Mouse (Mus musculus) embryonic facial prominence, embryonic 12.5 days (tissue): ENCODE data around the gene Opa3. TPM values are rescaled to one million over a fixed set of nuclear protein-coding genes. Genes with fewer than 3 reads are reported as not detected.
A peak's percentile ranks its signal among the peaks of the same experiment; 100 is the strongest.

Experiments
- ATAC-seq: fragments of 200-750 bp; cut with Nextera tagmentation; 2 replicates; pipeline ENCODE4 v1.8.0; 2017; ENCODE audit not compliant: insufficient number of reproducible peaks, insufficient read depth, low FRiP score, low TSS enrichment
- H3K27ac ChIP-seq: fragments of 300-500 bp; sonication (generic); 2 replicates; pipeline ENCODE4 v1.5.1; 2016; ENCODE audit warnings: mild to moderate bottlenecking
- H3K27me3 ChIP-seq: fragments of 300-500 bp; sonication (generic); 2 replicates; pipeline ENCODE4 v1.6.1; 2016; ENCODE audit warnings: mild to moderate bottlenecking, moderate library complexity
- H3K36me3 ChIP-seq: fragments of 300-500 bp; sonication (generic); 2 replicates; pipeline ENCODE4 v1.6.1; 2016; ENCODE audit warnings: mild to moderate bottlenecking
- H3K4me1 ChIP-seq: fragments of 300-500 bp; sonication (generic); 2 replicates; pipeline ENCODE4 v1.6.1; 2016
- H3K4me2 ChIP-seq: fragments of 300-500 bp; sonication (generic); replicated peaks from 2 replicates; pipeline ENCODE4 v1.6.1; 2016; ENCODE audit warnings: mild to moderate bottlenecking, moderate library complexity
- H3K4me3 ChIP-seq: fragments of 300-500 bp; sonication (generic); 2 replicates; pipeline ENCODE4 v1.5.1; 2016; ENCODE audit warnings: mild to moderate bottlenecking
- H3K9ac ChIP-seq: fragments of 300-500 bp; sonication (generic); 2 replicates; pipeline ENCODE4 v1.6.1; 2016; ENCODE audit warnings: mild to moderate bottlenecking, moderate library complexity
- H3K9me3 ChIP-seq: fragments of 300-500 bp; sonication (generic); 2 replicates; pipeline ENCODE4 v1.6.1; 2016; ENCODE audit warnings: mild to moderate bottlenecking, moderate library complexity
- WGBS: fragments of 180-500 bp; shearing (Covaris S2); methylation state at CpG from one replicate; pipeline ENCODE4 v1.1.7; 2016; 5-methylcytosine and 5-hydroxymethylcytosine counted together
- polyA plus RNA-seq: library from polyadenylated mRNA; unstranded; fragments of >200 nt; fragmentation: Nextera tagmentation; extraction: Ambion mirVana; gene quantifications from 2 replicates; pipeline ENCODE4 v1.2.1, GENCODE M21; 2016

The Opa3 gene
- polyA plus RNA-seq, 1 experiment from 2014 or later, result 40.1 TPM

DNA sequence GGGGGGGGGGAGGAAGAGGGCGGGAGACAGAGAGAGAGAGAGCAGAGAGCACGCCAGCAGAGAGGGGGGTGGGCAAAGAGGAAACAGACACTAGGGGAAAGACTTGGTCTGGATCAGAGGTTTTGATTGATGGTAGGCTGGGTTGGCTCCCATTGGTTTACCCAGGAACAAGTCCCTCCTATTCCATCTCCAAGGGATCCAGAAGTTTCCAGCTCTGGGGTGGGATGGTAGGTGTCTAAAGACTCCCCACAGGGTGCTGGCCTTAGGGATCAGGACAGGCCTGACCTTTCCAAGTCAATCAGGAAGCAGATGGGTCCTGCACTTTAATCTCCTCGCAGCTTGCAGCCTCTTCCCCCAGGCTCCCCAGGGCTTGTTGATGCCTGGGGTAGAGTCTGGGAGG, 10.2 kb upstream of the Opa3 start:
- Histone ChIP-seq H3K27me3 (peaks cover 14% of the 10 kb centered on the region), H3K4me2 (no peak overlapping the region), H3K9me3 (no peaks in the 10 kb centered on the region), H3K9ac (no peak overlapping the region), H3K27ac (no peak overlapping the region), H3K4me1 (peaks cover 12% of the 10 kb centered on the region), H3K4me3 (no peak overlapping the region), H3K36me3 (0 out of 2 replicates have a peak, but pooled peaks cover 6% of the 10 kb centered on the region)
- no peak for ATAC-seq
- WGBS, result 15% methylated on average over 2 of the region's 3 CpGs

DNA sequence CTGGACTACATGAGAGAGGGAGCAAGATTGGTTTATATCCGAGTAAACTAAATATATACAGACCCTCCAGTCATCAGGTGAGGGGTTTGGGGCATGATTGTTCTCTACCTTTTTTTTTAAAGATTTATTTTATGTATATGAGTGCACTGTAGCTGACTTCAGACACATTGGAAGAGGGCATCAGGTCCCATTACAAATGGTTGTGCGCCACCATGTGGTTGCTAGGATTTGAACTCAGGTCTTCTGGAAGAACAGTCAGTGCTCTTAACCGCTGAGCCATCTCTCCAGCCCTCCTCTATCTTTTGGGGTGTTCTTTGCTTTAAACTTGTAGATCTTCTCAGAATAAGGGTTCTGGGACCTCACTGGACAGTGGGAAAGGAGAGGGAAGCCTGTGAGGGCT, 8.1 kb upstream of the Opa3 start:
- WGBS, result 72% methylated on average over 3 of the region's 3 CpGs
- Histone ChIP-seq H3K27me3 (no peaks in the 10 kb centered on the region), H3K4me3 (no peak overlapping the region), H3K9ac (no peak overlapping the region), H3K36me3 (0 out of 2 replicates have a peak, but pooled peaks cover 6% of the 10 kb centered on the region), H3K4me1 (peaks cover 5% of the 10 kb centered on the region), H3K9me3 (no peaks in the 10 kb centered on the region), H3K4me2 (no peak overlapping the region), H3K27ac (no peak overlapping the region)
- ATAC-seq, result no peak

GRCm38 (mm10) chr7:19222189-19222588, 5.9 kb upstream of the Opa3 start:
- H3K4me2 ChIP-seq, result no peak overlapping the region
- ATAC-seq, result no peak
- H3K36me3 ChIP-seq, result peaks cover 11% of the 10 kb centered on the region; the same call in 1 of the 2 replicates
- no peaks in the 10 kb centered on the region for H3K9me3 ChIP-seq
- H3K9ac ChIP-seq, result no peak overlapping the region
- no peak overlapping the region for H3K27ac ChIP-seq
- no peaks in the 10 kb centered on the region for H3K27me3 ChIP-seq
- peaks cover 5% of the 10 kb centered on the region; the same call in 1 of the 2 replicates for H3K4me1 ChIP-seq
- WGBS, result 93% methylated on average over 16 of the region's 16 CpGs
- H3K4me3 ChIP-seq, result no peak overlapping the region

DNA sequence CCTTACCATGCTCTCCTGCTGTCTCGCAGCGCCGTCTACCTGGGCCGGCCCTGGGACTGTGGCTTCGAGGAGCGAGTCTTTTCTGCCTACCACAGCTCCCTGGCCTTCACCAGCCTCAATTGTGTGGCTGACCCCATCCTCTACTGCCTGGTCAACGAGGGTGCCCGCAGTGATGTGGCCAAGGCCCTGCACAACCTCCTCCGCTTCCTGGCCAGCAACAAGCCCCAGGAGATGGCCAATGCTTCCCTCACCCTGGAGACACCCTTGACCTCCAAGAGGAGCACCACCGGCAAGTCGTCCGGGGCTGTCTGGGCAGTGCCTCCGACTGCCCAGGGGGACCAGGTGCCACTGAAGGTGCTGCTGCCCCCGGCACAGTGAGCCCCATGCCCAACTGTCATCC, 5.3 kb upstream of the Opa3 start:
- WGBS, result 91% methylated on average over 14 of the region's 14 CpGs
- H3K9ac ChIP-seq, result no peak overlapping the region
- peaks cover 11% of the 10 kb centered on the region; the same call in 1 of the 2 replicates for H3K36me3 ChIP-seq
- H3K27ac ChIP-seq, result no peak overlapping the region
- H3K9me3 ChIP-seq, result no peaks in the 10 kb centered on the region
- peaks cover 8% of the 10 kb centered on the region; the same call in 1 of the 2 replicates for H3K4me1 ChIP-seq
- H3K4me3 ChIP-seq, result no peak overlapping the region
- ATAC-seq, result no peak
- H3K4me2 ChIP-seq, result no peak overlapping the region
- no peaks in the 10 kb centered on the region for H3K27me3 ChIP-seq

DNA sequence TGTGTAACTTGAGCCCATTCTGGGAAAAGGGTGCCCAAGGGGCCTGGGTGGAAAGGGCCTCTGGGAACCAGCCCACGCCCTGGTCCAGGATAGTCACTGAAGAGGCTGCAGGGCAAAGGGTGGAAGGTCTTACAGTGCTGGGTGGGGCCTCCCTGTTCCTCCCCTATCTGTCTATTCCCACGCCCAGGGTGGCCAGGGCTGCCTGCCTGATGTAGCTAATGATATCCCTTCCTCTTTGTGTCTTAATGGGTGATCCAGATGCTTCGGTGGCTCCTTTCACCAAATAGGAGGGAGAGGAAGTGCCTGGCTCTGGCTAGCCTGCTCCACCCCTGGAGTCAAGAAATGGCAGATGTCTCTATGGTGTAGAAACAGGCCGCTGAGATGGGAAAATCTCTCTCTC, 3.2 kb upstream of the Opa3 start:
- Histone ChIP-seq H3K4me3 (no peak overlapping the region), H3K27ac (no peak overlapping the region), H3K27me3 (no peaks in the 10 kb centered on the region), H3K36me3 (peaks cover 11% of the 10 kb centered on the region; the same call in 1 of the 2 replicates), H3K4me1 (peaks cover 13% of the 10 kb centered on the region), H3K9me3 (no peaks in the 10 kb centered on the region), H3K9ac (no peak overlapping the region), H3K4me2 (no peak overlapping the region)
- ATAC-seq, result no peak
- 86% methylated on average over 4 of the region's 4 CpGs for WGBS

GRCm38 (mm10) chr7:19226817-19227797, 1.0 kb upstream of the Opa3 start:
- H3K4me1 ChIP-seq, result peaks cover 15% of the 10 kb centered on the region
- peaks cover 18% of the 10 kb centered on the region; the same call in 1 of the 2 replicates for H3K36me3 ChIP-seq
- no peaks in the 10 kb centered on the region for H3K27me3 ChIP-seq
- H3K27ac ChIP-seq, result peak overlapping the region; percentile 93
- H3K9me3 ChIP-seq, result no peaks in the 10 kb centered on the region
- peak overlapping the region; percentile 73 for H3K9ac ChIP-seq
- peak; percentile 32 for ATAC-seq
- 17% methylated on average over 20 of the region's 20 CpGs for WGBS
- peak overlapping the region; percentile 68 for H3K4me3 ChIP-seq
- peak overlapping the region; percentile 86 for H3K4me2 ChIP-seq

DNA sequence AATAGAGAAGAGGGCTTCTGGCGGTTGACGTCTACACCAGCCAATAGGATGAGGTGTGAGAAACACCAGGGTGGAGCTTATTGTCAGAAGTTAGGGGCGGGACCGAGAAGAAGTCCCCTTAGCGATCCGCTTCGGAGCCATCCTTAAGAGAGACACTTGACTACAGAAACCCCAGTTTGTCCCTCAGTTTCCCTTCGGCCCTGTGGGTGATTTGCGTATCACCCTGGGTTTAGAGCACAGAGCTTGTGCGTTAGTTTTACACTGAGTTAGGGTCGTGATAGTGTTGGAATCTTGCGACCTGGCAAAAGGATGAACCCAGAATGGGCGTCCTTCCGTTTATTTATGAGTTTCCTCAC, 637 bp downstream of the Opa3 start:
- under 1% methylated on average over 14 of the region's 14 CpGs for WGBS
- H3K36me3 ChIP-seq, result peaks cover 12% of the 10 kb centered on the region; the same call in 1 of the 2 replicates
- H3K4me1 ChIP-seq, result peaks cover 15% of the 10 kb centered on the region
- peak overlapping the region; percentile 61 for H3K27ac ChIP-seq
- no peaks in the 10 kb centered on the region for H3K9me3 ChIP-seq
- ATAC-seq, result no peak
- H3K4me2 ChIP-seq, result peak overlapping the region; percentile 63
- peak overlapping the region; percentile 68 for H3K4me3 ChIP-seq
- H3K27me3 ChIP-seq, result no peaks in the 10 kb centered on the region
- H3K9ac ChIP-seq, result peak overlapping the region; percentile 60

GRCm38 (mm10) chr7:19229404-19229803, 1.3 kb downstream of the Opa3 start:
- H3K4me1 ChIP-seq, result peaks cover 15% of the 10 kb centered on the region
- no peaks in the 10 kb centered on the region for H3K27me3 ChIP-seq
- no peak overlapping the region for H3K27ac ChIP-seq
- peak overlapping the region; percentile 68 for H3K4me3 ChIP-seq
- ATAC-seq, result no peak
- peak overlapping the region; percentile 63 for H3K4me2 ChIP-seq
- 50% methylated on average over 5 of the region's 5 CpGs for WGBS
- no peaks in the 10 kb centered on the region for H3K9me3 ChIP-seq
- H3K36me3 ChIP-seq, result peaks cover 12% of the 10 kb centered on the region
- peak overlapping the region; percentile 60 for H3K9ac ChIP-seq

DNA sequence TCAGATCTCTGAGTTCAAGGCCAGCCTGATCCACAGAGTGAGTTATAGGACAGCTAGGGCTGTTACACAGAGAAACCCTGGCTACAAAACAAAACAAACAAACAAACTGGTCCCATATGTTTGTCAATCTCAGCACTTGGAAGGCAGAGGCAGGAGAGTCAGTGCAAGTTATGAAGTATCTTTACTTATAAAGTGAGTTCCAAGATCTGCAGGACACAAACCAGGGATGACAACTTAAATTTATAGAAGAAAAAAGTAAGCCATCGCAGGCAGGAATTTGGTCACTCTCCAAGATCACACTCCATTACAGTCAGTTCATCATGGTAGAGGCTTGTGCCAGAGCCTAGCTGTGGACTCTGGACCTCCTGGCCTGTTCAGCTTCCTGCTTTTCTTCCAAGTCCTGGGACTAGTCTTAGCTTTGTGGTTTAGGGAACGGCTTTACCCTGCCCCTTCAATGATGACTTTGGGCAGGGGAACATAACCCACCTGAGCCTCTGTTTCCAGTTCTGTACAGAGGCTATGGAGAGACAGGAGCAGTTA, 2.0 kb downstream of the Opa3 start:
- Histone ChIP-seq H3K27me3 (no peaks in the 10 kb centered on the region), H3K27ac (no peak overlapping the region), H3K4me2 (no peak overlapping the region), H3K36me3 (peaks cover 12% of the 10 kb centered on the region), H3K9ac (peak overlapping the region; percentile 60; the same call in 1 of the 2 replicates), H3K9me3 (no peaks in the 10 kb centered on the region), H3K4me3 (no peak overlapping the region), H3K4me1 (peaks cover 15% of the 10 kb centered on the region)
- ATAC-seq, result no peak
- whole genome bisulfite sequencing, result 95% methylated on average over 2 of the region's 2 CpGs

- H3K4me2 ChIP-seq, result no peak overlapping the region
- peaks cover 15% of the 10 kb centered on the region for H3K4me1 ChIP-seq
- no peak for ATAC-seq
- WGBS, result 95% methylated on average over 5 of the region's 5 CpGs
- peaks cover 8% of the 10 kb centered on the region; the same call in 1 of the 2 replicates for H3K36me3 ChIP-seq
- peak overlapping the region; percentile 60; the same call in 1 of the 2 replicates for H3K9ac ChIP-seq
- H3K27ac ChIP-seq, result no peak overlapping the region
- no peak overlapping the region for H3K4me3 ChIP-seq
- H3K27me3 ChIP-seq, result no peaks in the 10 kb centered on the region
- H3K9me3 ChIP-seq, result no peaks in the 10 kb centered on the region
These were observed 2.8 kb downstream of the Opa3 start for GRCm38 (mm10) chr7:19230899-19231298.

DNA sequence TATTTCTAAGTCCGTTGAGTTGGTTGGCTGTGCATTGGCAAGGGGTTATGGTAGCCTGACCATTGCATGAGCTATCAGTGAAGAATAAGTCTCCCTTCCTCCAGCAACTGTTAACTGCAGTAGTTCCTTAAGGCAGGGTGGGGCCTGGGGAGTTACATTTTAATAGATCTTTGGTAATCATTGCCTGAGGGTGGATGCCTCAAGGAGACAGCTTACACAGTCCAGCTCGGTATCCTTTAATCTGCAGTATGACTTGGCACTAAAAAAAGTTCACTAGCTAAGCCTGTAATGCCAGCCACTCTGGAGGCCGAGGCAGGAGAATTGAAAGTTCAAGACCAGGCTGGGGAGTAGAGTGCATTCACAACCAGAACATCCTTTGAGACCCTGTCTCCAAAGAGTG, 3.7 kb downstream of the Opa3 start:
- Histone ChIP-seq H3K4me3 (no peak overlapping the region), H3K9me3 (no peaks in the 10 kb centered on the region), H3K27ac (no peak overlapping the region), H3K9ac (no peak overlapping the region), H3K36me3 (peaks cover 8% of the 10 kb centered on the region; the same call in 1 of the 2 replicates), H3K27me3 (no peaks in the 10 kb centered on the region), H3K4me1 (peaks cover 13% of the 10 kb centered on the region), H3K4me2 (no peak overlapping the region)
- no peak for ATAC-seq
- WGBS, result 93% methylated on average over 3 of the region's 3 CpGs

- H3K4me2 ChIP-seq, result no peak overlapping the region
- H3K9ac ChIP-seq, result no peak overlapping the region
- H3K27ac ChIP-seq, result no peak overlapping the region
- peaks cover 3% of the 10 kb centered on the region; the same call in 1 of the 2 replicates for H3K4me1 ChIP-seq
- WGBS, result 79% methylated on average over 5 of the region's 5 CpGs
- H3K9me3 ChIP-seq, result no peaks in the 10 kb centered on the region
- H3K27me3 ChIP-seq, result no peaks in the 10 kb centered on the region
- H3K4me3 ChIP-seq, result no peak overlapping the region
- no peak for ATAC-seq
- H3K36me3 ChIP-seq, result peaks cover 8% of the 10 kb centered on the region; the same call in 1 of the 2 replicates
These were observed 6.5 kb downstream of the Opa3 start for GRCm38 (mm10) chr7:19234652-19235051.
